Comparison of ENCODE assay signal across 25 mouse cellular contexts in genomic region chr5:17715206-17715605, GRCm38 (mm10).
"Had no signal": no experiment of that assay in that cellular context is flagged by ENCODE, and none has a peak within 500 bp of the region (broad histone marks: within the 10 kb centered on the region; RNA-seq: fewer than 3 reads in every experiment).

No protein-coding gene starts in this region.

- H3K27ac ChIP-seq: gastrocnemius, adult 2 months; heart, embryonic 10.5 days; hindbrain, embryonic 10.5 days; hindbrain, embryonic 12.5 days; hindbrain, embryonic 14.5 days; intestine, embryonic 15.5 days; limb, embryonic 15.5 days; liver, embryonic 12.5 days; liver, embryonic 14.5 days had no signal

- ATAC-seq: hindbrain, embryonic 16.5 days; inflammation-experienced regulatory T-cells, adult 6 months; intestine, embryonic 15.5 days; intestine, postnatal 0 days; liver, embryonic 12.5 days had no signal

- H3K9me3 ChIP-seq: heart, embryonic 10.5 days; heart, embryonic 12.5 days; hindbrain, embryonic 10.5 days; hindbrain, embryonic 12.5 days; intestine, embryonic 15.5 days; limb, embryonic 13.5 days; limb, embryonic 15.5 days; liver, embryonic 12.5 days had no signal

- H3K4me3 ChIP-seq: gastrocnemius, adult 2 months; heart, embryonic 10.5 days; heart, embryonic 12.5 days; hindbrain, embryonic 10.5 days; hindbrain, embryonic 12.5 days; intestine, embryonic 15.5 days; limb, embryonic 13.5 days; limb, embryonic 15.5 days; liver, embryonic 12.5 days had no signal

- DNase-seq: gastrocnemius, adult 2 months; gastrocnemius, postnatal 10 days; gastrocnemius, postnatal 25 days; heart, adult 18-20 months; heart, postnatal 10 days; heart, postnatal 4 days; kidney, adult 8-10 months; kidney, postnatal 14 days; kidney, postnatal 4 days; layer of hippocampus, adult 9-11 months; layer of hippocampus, postnatal 36 days; left cerebral cortex, postnatal 4 days had no signal

- H3K9ac ChIP-seq: heart, embryonic 12.5 days; hindbrain, embryonic 12.5 days; hindbrain, embryonic 14.5 days; intestine, embryonic 15.5 days; limb, embryonic 13.5 days; limb, embryonic 15.5 days; liver, embryonic 12.5 days; liver, embryonic 14.5 days had no signal

- H3K27me3 ChIP-seq: heart, embryonic 12.5 days; hindbrain, embryonic 12.5 days; intestine, embryonic 15.5 days; limb, embryonic 13.5 days; limb, embryonic 15.5 days; liver, embryonic 12.5 days had no signal

- H3K4me1 ChIP-seq: heart, embryonic 10.5 days; heart, embryonic 12.5 days; hindbrain, embryonic 10.5 days; hindbrain, embryonic 12.5 days; intestine, embryonic 15.5 days; limb, embryonic 13.5 days; limb, embryonic 15.5 days; liver, embryonic 12.5 days had no signal

- H3K36me3 ChIP-seq: heart, embryonic 10.5 days; heart, embryonic 12.5 days; hindbrain, embryonic 10.5 days; hindbrain, embryonic 12.5 days; intestine, embryonic 15.5 days; limb, embryonic 15.5 days; liver, embryonic 12.5 days had no signal

- H3K4me2 ChIP-seq: heart, embryonic 12.5 days; hindbrain, embryonic 12.5 days; hindbrain, embryonic 14.5 days; intestine, embryonic 15.5 days; limb, embryonic 13.5 days; limb, embryonic 15.5 days; liver, embryonic 12.5 days had no signal
